Mouse (Mus musculus) heart, postnatal 25 days (tissue): Measurements from ENCODE around the gene Trhr2. TPM values are rescaled to one million over a fixed set of nuclear protein-coding genes. Genes with fewer than 3 reads are reported as not detected.

ENCODE experiments used
- DNase-seq: peaks from one replicate; pipeline ENCODE4 v3.0.0; 2022; ENCODE audit warnings: low spot score
- intact Hi-C: fragments of 180-260 bp; cut with DNase I; formaldehyde crosslinking; loops from one replicate; pipeline ENCODE4 v1.15.1; 2025
- total RNA-seq, 2 experiments: library from RNA; stranded (reverse); gene quantifications; 2 replicates each; pipeline ENCODE4 v1.2.3; 2021

The Trhr2 gene
- total RNA-seq, 2 experiments from 2014 or later, result not detected

DNA sequence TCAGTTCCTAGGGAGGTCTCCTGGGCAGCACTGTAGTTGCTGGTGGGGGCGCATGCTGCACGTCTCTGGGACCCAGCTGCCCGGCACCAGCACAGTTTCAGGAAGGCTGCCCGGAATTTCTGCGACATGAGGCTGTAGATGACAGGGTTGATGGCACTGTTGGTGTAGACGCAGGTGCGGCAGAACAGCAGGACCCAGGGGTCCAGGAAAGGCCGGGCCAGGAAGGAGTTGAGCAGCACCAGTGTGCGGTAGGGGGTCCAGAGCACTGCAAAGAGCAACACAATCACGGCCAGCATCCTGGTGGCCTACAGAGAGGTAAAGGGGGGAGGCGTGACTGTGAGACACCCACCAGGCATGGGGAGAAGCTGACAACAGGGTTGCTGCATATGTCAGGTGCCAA, 3.3 kb downstream of the Trhr2 start:
- DNase-seq, result no peak
- intact Hi-C loops, result no loop called here

GRCm38 (mm10) chr8:122355642-122356606, 4.6 kb downstream of the Trhr2 start:
- intact Hi-C loops, result no loop called here
- DNase-seq, result no peak

DNA sequence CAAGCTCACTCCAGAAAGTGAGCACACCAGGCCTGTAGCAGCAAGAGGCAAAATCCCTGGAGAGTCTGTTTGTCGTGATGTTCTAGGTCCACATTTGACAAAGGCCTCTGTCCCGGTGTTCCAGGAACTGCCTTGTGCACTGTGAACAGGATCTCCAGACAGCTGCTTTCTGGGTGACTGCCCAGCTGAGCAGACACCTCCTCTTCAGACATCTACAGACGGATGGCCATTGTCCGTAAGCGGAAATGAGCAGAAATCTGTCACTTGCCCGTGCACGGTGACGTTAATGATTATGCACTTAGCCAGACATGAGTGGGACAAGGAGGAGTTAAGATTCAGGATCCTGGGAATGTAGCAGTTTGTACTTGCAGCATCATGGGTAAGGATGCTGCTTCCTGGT, 6.4 kb downstream of the Trhr2 start:
- no peak for DNase-seq
- intact Hi-C loops, result no loop called here

DNA sequence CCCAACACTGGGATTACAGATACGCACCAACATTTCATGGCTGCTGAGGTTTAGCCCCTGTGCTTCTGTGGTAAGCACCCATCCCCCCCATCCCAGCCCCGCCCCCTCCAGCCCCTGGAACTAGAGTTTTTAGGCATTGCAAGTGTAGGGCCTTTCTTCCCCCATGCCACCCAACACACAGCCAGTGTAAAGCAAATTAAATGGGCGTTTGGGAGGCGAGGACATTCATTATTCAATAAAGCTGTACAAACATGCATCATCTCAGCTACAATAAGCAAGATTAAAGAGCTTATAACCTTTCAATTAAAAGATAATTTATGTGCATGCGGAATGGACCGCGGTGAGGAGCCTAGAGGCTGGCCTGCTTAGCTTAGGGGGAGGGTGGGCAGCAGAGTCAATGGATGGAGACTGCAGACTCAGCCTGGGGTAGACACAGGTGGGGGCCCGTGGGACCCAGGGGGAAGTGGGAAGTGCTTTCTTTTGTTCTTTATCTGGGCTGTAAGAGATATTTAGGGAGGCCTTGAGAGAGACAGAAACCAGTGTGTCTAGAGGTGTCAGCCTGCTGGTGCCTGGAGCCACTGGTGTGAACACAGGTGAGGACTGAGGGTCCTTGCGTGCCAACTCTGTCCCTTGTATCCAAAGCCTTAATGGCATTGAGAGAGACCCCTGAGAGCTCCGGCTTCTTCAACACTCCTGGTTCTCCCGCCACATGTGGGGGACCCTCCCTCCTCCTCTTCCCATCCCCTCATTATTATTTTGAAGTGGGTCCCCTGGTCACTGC, 10.0 kb downstream of the Trhr2 start:
- intact Hi-C loops, result no loop called here
- DNase-seq, result no peak

GRCm38 (mm10) chr8:122349357-122350297, 10.9 kb downstream of the Trhr2 start:
- intact Hi-C loops, result loop anchor here (2.0 kb wide), 1 partner anchor 19 kb away; no protein-coding TSS in a partner anchor
- no peak for DNase-seq

- intact Hi-C loops, result loop anchor here (2.0 kb wide), 1 partner anchor 21 kb away; no protein-coding TSS in a partner anchor
- no peak for DNase-seq
Measured at GRCm38 (mm10) chr8:122347811-122348552, 12.6 kb downstream of the Trhr2 start.

DNA sequence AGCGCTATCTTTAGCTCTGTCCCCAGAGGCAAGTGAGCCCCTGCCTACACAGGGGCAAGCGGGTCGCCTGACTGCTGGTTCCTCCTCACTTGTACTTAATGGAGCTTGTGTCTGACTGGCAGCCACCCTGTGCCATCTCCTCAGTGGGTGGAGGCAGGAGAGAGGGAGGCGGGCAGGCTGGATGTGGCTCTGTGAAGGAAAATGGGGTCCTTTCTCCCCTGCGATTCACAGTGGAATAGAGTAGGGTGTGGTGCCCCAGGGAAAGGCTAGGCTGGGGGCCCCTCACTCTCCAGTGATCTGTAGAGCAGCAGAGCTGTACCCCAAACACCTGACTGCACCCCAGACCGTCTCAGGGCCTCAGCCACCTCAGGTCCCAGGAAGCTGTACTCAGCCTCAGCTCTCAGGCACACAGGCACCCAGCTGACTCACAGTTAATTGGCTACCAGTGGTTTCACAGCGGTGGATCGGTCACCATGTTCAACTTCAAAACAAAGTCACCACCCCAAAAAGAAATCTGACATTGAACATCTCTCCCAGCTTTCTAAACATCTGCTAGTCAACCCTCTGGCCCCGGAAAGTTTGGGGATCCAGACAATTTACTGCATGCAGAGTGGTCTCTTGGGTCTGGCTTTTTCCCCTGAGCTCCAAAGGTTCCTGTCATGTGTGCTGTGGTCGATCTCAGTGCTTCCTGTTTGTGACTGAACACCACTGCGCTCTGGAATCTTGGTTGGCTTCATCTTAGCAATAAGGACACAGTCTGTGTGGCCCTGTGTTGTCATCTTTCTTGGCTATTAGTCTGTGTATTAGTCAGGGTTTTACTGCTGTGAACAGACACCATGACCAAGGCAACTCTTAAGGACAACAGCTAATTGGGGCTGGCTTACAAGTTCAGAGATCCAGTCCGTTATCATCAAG, 15.1 kb downstream of the Trhr2 start:
- intact Hi-C loops, result no loop called here
- no peak for DNase-seq

DNA sequence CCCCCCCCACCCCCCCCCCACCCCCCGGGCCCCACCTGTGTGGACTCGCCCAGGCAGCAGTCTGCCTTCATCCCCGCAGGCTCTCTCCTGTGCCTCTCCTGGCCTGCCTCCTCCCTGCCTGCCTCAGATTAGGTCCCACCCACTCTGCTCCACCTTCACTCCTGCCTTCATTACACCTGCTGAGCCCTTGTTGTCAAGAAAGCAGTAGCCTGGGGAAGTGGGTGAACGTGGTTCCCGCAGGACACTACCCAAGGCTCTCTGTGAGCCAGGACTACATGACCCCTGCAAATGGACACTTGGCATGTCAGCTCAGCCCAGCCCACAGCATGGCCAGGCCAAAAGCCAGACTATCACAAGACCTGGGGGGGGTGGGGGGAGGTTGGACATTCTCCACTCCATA, 16.3 kb downstream of the Trhr2 start:
- intact Hi-C loops, result no loop called here
- no peak for DNase-seq

- intact Hi-C loops, result no loop called here
- DNase-seq, result no peak
Measured at GRCm38 (mm10) chr8:122343758-122344157, 16.8 kb downstream of the Trhr2 start.

DNA sequence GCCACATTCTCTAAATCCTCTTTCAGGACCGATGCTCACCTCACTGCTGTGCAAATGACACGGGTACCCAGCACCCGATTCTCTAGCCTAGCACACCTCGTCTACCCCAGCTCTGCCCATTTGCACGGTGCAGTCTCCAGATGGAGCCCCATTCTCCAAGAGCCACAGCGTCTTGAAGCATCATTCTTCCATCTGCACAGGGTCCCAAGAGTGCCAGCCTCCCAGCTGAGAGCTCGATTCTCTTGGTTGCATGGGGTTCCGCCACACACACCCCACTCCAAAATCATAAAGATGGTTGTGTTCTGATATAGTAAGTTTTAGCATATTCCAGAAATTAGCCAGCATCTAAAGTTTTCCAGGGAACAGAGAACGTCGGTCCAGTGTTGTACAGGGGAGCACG, 17.2 kb downstream of the Trhr2 start:
- intact Hi-C loops, result no loop called here

GRCm38 (mm10) chr8:122342806-122343209, 17.7 kb downstream of the Trhr2 start:
- peak; percentile 51 for DNase-seq
- intact Hi-C loops, result no loop called here

More for the DNA sequence above, 17.2 kb downstream of the Trhr2 start:
- no peak for DNase-seq

DNA sequence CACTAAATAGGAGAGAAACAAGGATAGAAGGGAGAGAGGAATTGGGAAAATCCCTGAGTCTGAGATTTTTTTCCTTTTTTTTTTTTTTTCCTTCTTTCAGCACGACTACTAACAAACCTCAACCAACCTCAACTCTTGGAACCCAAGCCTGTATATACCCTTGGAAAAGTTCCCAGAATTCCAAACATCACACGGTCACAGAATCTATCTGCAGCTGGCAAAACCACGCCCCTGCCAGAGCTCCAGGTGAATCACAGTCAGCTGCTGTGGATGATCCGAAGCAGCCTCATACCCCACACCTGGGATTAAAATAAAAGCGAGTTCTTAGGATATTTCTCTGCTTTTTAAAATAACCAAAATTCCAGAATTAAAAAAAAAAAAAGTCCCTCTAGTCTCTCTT, 18.2 kb downstream of the Trhr2 start:
- intact Hi-C loops, result no loop called here
- no peak for DNase-seq

- DNase-seq, result no peak
- intact Hi-C loops, result no loop called here
Measured at GRCm38 (mm10) chr8:122341790-122342189, 18.8 kb downstream of the Trhr2 start.

GRCm38 (mm10) chr8:122340761-122341160, 19.8 kb downstream of the Trhr2 start:
- no peak for DNase-seq
- intact Hi-C loops, result no loop called here

GRCm38 (mm10) chr8:122338852-122339251, 21.7 kb downstream of the Trhr2 start:
- intact Hi-C loops, result loop anchor here (10.0 kb wide), 1 partner anchor 364 kb away; no protein-coding TSS in a partner anchor
- no peak for DNase-seq

GRCm38 (mm10) chr8:122336251-122336910, 24.2 kb downstream of the Trhr2 start:
- intact Hi-C loops, result loop anchor here (10.0 kb wide), 1 partner anchor 362 kb away; no protein-coding TSS in a partner anchor
- DNase-seq, result no peak

DNA sequence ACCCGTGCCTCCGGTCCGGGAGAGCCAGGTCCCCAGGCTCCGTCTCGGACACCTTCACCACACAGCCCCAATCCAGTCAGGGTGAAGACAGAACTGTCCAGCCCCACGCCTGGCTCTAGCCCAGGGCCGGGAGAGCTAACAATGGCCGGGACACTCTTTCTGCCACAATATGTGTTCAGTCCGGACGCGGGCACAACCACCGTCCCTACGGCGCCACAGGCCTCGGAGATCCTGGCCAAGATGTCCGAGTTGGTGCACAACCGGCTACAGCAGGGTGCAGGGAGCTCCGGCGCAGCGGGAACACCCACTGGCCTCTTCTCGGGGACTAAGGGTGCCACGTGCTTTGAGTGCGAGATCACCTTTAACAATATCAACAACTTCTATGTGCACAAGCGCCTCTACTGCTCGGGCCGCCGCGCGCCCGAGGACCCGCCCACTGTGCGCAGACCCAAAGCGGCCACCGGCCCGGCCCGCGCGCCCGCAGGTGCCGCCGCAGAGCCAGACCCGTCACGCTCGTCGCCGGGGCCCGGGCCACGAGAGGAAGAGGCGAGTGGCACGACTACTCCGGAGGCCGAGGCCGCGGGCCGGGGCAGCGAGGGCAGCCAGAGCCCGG, 24.8 kb downstream of the Trhr2 start:
- intact Hi-C loops, result loop anchor here (10.0 kb wide), 1 partner anchor 361 kb away; no protein-coding TSS in a partner anchor
- DNase-seq, result no peak
